Mouse (Mus musculus): ENCODE results near the gene Sh3gl1. TPM values are rescaled to one million over a fixed set of nuclear protein-coding genes. Genes with fewer than 3 reads are reported as not detected.

The Sh3gl1 gene
- 64.4 and 75.5 TPM in 2 replicates for polyA plus RNA-seq (2012; rRNA removed)

GRCm38 (mm10) chr17:56036176-56036900 lies at the start of gene Sh3gl1:
TSS of gene Sh3gl1 (minus strand) at chr17:56036635.

GRCm38 (mm10) chr17:56078880-56079795 lies 42.7 kb upstream of the Sh3gl1 start, which contains the start of gene Hdgfl2:
TSS of gene Hdgfl2 (plus strand) at chr17:56079634.

GRCm38 (mm10) chr17:56074827-56075208 lies 38.4 kb upstream of the Sh3gl1 start, which contains the start of gene Ubxn6:
TSS of gene Ubxn6 (minus strand) at chr17:56075028.

GRCm38 (mm10) chr17:56040030-56040856 lies 3.8 kb upstream of the Sh3gl1 start, which contains the start of gene Chaf1a:
TSS of gene Chaf1a (plus strand) at chr17:56040439.

GRCm38 (mm10) chr17:56005415-56006061 lies 30.9 kb downstream of the Sh3gl1 start, which contains the start of the genes Stap2 and Mpnd:
TSS of gene Stap2 (minus strand) at chr17:56005584.
TSS of gene Mpnd (plus strand) at chr17:56005711.

GRCm38 (mm10) chr17:55986030-55986961 lies 50.1 kb downstream of the Sh3gl1 start, which contains the start of gene Fsd1:
TSS of gene Fsd1 (plus strand) at chr17:55986509.

GRCm38 (mm10) chr17:55969966-55970891 lies 66.2 kb downstream of the Sh3gl1 start, which contains the start of gene Shd:
TSS of gene Shd (plus strand) at chr17:55970467.

Other genes starting within 250 kb of the Sh3gl1 start
- gene Zfp119a, start 157.7 kb downstream of the Sh3gl1 start, polyA plus RNA-seq (2012; rRNA removed) = 0.27 and 0.41 TPM in 2 replicates
- 0.38 and 0.45 TPM in 2 replicates for gene Zfp959, start 144.5 kb downstream of the Sh3gl1 start, polyA plus RNA-seq (2012; rRNA removed)
- 0.07 and 0.08 TPM in 2 replicates for gene Zfp119b, start 87.1 kb downstream of the Sh3gl1 start, polyA plus RNA-seq (2012; rRNA removed)
- 5.3 and 6.3 TPM in 2 replicates for gene Ebi3, start 84.0 kb downstream of the Sh3gl1 start, polyA plus RNA-seq (2012; rRNA removed)
- gene Yju2, start 77.5 kb downstream of the Sh3gl1 start, polyA plus RNA-seq (2012; rRNA removed) = 7.9 and 8.1 TPM in 2 replicates
- 3.8 and 4.6 TPM in 2 replicates for gene Shd, start 66.2 kb downstream of the Sh3gl1 start, polyA plus RNA-seq (2012; rRNA removed)
- gene Fsd1, start 50.1 kb downstream of the Sh3gl1 start, polyA plus RNA-seq (2012; rRNA removed) = 1.3 and 1.6 TPM in 2 replicates
- gene Stap2, start 31.1 kb downstream of the Sh3gl1 start, polyA plus RNA-seq (2012; rRNA removed) = 110 and 127 TPM in 2 replicates
- 132 and 198 TPM in 2 replicates for gene Mpnd, start 30.9 kb downstream of the Sh3gl1 start, polyA plus RNA-seq (2012; rRNA removed)
- 3.0 and 3.6 TPM in 2 replicates for gene Chaf1a, start 3.8 kb upstream of the Sh3gl1 start, polyA plus RNA-seq (2012; rRNA removed)
- gene Ubxn6, start 38.4 kb upstream of the Sh3gl1 start, polyA plus RNA-seq (2012; rRNA removed) = 59.7 and 66.8 TPM in 2 replicates
- gene Hdgfl2, start 43.0 kb upstream of the Sh3gl1 start, polyA plus RNA-seq (2012; rRNA removed) = 28.7 and 35.8 TPM in 2 replicates
- 19.6 and 23.9 TPM in 2 replicates for gene Plin4, start 73.2 kb upstream of the Sh3gl1 start, polyA plus RNA-seq (2012; rRNA removed)
- gene Plin5, start 81.0 kb upstream of the Sh3gl1 start, polyA plus RNA-seq (2012; rRNA removed) = 0.37 and 0.65 TPM in 2 replicates
- 14.3 and 21.9 TPM in 2 replicates for gene Lrg1, start 85.4 kb upstream of the Sh3gl1 start, polyA plus RNA-seq (2012; rRNA removed)
- 8.0 and 8.2 TPM in 2 replicates for gene Sema6b, start 103.7 kb upstream of the Sh3gl1 start, polyA plus RNA-seq (2012; rRNA removed)
- 13.1 and 13.6 TPM in 2 replicates for gene Tnfaip8l1, start 125.8 kb upstream of the Sh3gl1 start, polyA plus RNA-seq (2012; rRNA removed)
- gene Mydgf, start 147.3 kb upstream of the Sh3gl1 start, polyA plus RNA-seq (2012; rRNA removed) = 95.9 and 109 TPM in 2 replicates
- gene Dpp9, start 182.3 kb upstream of the Sh3gl1 start, polyA plus RNA-seq (2012; rRNA removed) = 47.5 and 53.8 TPM in 2 replicates
- gene Fem1a, start 220.2 kb upstream of the Sh3gl1 start, polyA plus RNA-seq (2012; rRNA removed) = 33.4 and 34.7 TPM in 2 replicates
- 42.4 and 48.5 TPM in 2 replicates for gene Ticam1, start 240.2 kb upstream of the Sh3gl1 start, polyA plus RNA-seq (2012; rRNA removed)